Mouse (Mus musculus) CH12.LX (cell line): Measurements from ENCODE around the gene Slc23a2. TPM values are rescaled to one million over a fixed set of nuclear protein-coding genes. Genes with fewer than 3 reads are reported as not detected.

Experiments
- DNase-seq: peaks from one replicate; pipeline ENCODE4 v3.0.0-alpha.2; 2013; ENCODE audit errors: extremely low read depth
- H3K27ac ChIP-seq: 2 replicates; pipeline ENCODE4 v1.5.1; 2012; ENCODE audit warnings: low read depth, mild to moderate bottlenecking, control low read depth, moderate library complexity; ENCODE audit not compliant: insufficient read depth
- H3K27me3 ChIP-seq: replicated peaks from 2 replicates; pipeline ENCODE3; 2012; ENCODE audit warnings: inconsistent platforms
- H3K36me3 ChIP-seq, 2 experiments: replicated peaks in 1 of 2; 2 replicates each; pipeline versions ENCODE3 to v1.6.1; 2012; ENCODE audit warnings: inconsistent platforms in 1 of 2, low read length in 1 of 2, mild to moderate bottlenecking in 1 of 2, mixed read lengths in 1 of 2, moderate library complexity in 1 of 2; ENCODE audit not compliant: control insufficient read depth in 1 of 2, insufficient read depth in 1 of 2
- H3K4me1 ChIP-seq, 2 experiments: 2 replicates each; pipeline ENCODE4 v1.6.1; 2012; ENCODE audit warnings: inconsistent platforms in 1 of 2, moderate library complexity in 1 of 2; ENCODE audit not compliant: insufficient read depth in 2 of 2, control insufficient read depth in 1 of 2
- H3K4me2 ChIP-seq: 2 replicates; pipeline ENCODE4 v1.6.1; 2012; ENCODE audit warnings: low read depth, mild to moderate bottlenecking, control low read depth; ENCODE audit not compliant: poor library complexity, insufficient read depth, severe bottlenecking
- H3K4me3 ChIP-seq, 3 experiments: fragments of 150-350 bp in 1 of 3; sonication (generic) in 1 of 3; replicated peaks in 1 of 3; 2 replicates each; pipeline versions ENCODE3 to v1.5.1; 2011 to 2012; ENCODE audit warnings: low read depth in 2 of 3, low read length in 2 of 3, mild to moderate bottlenecking in 2 of 3, moderate library complexity in 2 of 3, control low read depth in 1 of 3, improper control_type of control experiment in 1 of 3, inconsistent platforms in 1 of 3, mixed read lengths in 1 of 3; ENCODE audit not compliant: poor library complexity in 1 of 3
- H3K79me2 ChIP-seq: replicated peaks from 2 replicates; pipeline ENCODE4 v1.6.1; 2012; ENCODE audit warnings: mild to moderate bottlenecking, moderate library complexity; ENCODE audit not compliant: control insufficient read depth, poor library complexity, insufficient read depth, severe bottlenecking; ENCODE audit errors: extremely low read depth
- H3K9ac ChIP-seq: 2 replicates; pipeline ENCODE4 v1.6.1; 2012; ENCODE audit warnings: low read depth, mild to moderate bottlenecking, control low read depth, moderate library complexity; ENCODE audit not compliant: insufficient read depth
- H3K9me3 ChIP-seq: replicated peaks from 2 replicates; pipeline ENCODE3; 2012; ENCODE audit warnings: low read length, inconsistent platforms, mixed read lengths
- CHD2 ChIP-seq: IDR thresholded peaks from 2 replicates; pipeline ENCODE4 v1.6.1; 2011; ENCODE audit warnings: low read length, improper control_type of control experiment
- CTCF ChIP-seq, 2 experiments: IDR thresholded peaks in 1 of 2; conservative IDR thresholded peaks in 1 of 2; 2 replicates each; pipeline ENCODE4 v1.5.1; 2011 to 2012; ENCODE audit warnings: low read depth in 2 of 2, low read length in 2 of 2, improper control_type of control experiment in 1 of 2, inconsistent platforms in 1 of 2, mild to moderate bottlenecking in 1 of 2, moderate library complexity in 1 of 2
- ELF1 ChIP-seq: IDR thresholded peaks from 2 replicates; pipeline ENCODE4 v1.6.1; 2014; ENCODE audit warnings: low read depth, mild to moderate bottlenecking, inconsistent platforms, low read length, improper control_type of control experiment
- EP300 ChIP-seq: IDR thresholded peaks from 2 replicates; pipeline ENCODE4 v1.6.1; 2011; ENCODE audit warnings: low read length, improper control_type of control experiment
- IRF4 ChIP-seq: IDR thresholded peaks from 2 replicates; pipeline ENCODE4 v1.6.1; 2014; ENCODE audit warnings: low read depth, mild to moderate bottlenecking, inconsistent platforms, low read length, improper control_type of control experiment
- KAT2A ChIP-seq: IDR thresholded peaks from 2 replicates; pipeline ENCODE4 v1.6.1; 2012; ENCODE audit warnings: low read length, improper control_type of control experiment, inconsistent platforms; ENCODE audit not compliant: insufficient replicate concordance
- MAFK ChIP-seq: IDR thresholded peaks from 2 replicates; pipeline ENCODE4 v1.6.1; 2011; ENCODE audit warnings: low read length, improper control_type of control experiment; ENCODE audit not compliant: insufficient replicate concordance
- MAX ChIP-seq: IDR thresholded peaks from 2 replicates; pipeline ENCODE4 v1.6.1; 2011; ENCODE audit warnings: low read length, improper control_type of control experiment
- MAZ ChIP-seq: IDR thresholded peaks from 2 replicates; pipeline ENCODE4 v1.6.1; 2012; ENCODE audit warnings: low read depth, mild to moderate bottlenecking, inconsistent platforms, low read length, improper control_type of control experiment, moderate library complexity
- MYC ChIP-seq: IDR thresholded peaks from 2 replicates; pipeline ENCODE4 v1.6.1; 2011; ENCODE audit warnings: low read depth, mild to moderate bottlenecking, improper control_type of control experiment, low read length
- NRF1 ChIP-seq: IDR thresholded peaks from 2 replicates; pipeline ENCODE4 v1.6.1; 2014; ENCODE audit warnings: low read depth, mild to moderate bottlenecking, inconsistent platforms, low read length, improper control_type of control experiment, moderate library complexity
- PAX5 ChIP-seq: IDR thresholded peaks from 2 replicates; pipeline ENCODE4 v1.6.1; 2012; ENCODE audit warnings: low read length, inconsistent platforms, mixed read lengths
- POLR2A ChIP-seq: IDR thresholded peaks from 2 replicates; pipeline ENCODE4 v1.6.1; 2011; ENCODE audit warnings: low read depth, mild to moderate bottlenecking, improper control_type of control experiment, low read length
- RAD21 ChIP-seq: IDR thresholded peaks from 2 replicates; pipeline ENCODE4 v1.6.1; 2011; ENCODE audit warnings: low read depth, mild to moderate bottlenecking, low read length, improper control_type of control experiment, moderate library complexity
- RCOR1 ChIP-seq: conservative IDR thresholded peaks from 2 replicates; pipeline ENCODE4 v1.6.1; 2012; ENCODE audit warnings: low read depth, mild to moderate bottlenecking, inconsistent platforms, low read length, improper control_type of control experiment
- SIN3A ChIP-seq: IDR thresholded peaks from 2 replicates; pipeline ENCODE4 v1.6.1; 2012; ENCODE audit warnings: low read length, improper control_type of control experiment, inconsistent platforms
- SMC3 ChIP-seq: IDR thresholded peaks from 2 replicates; pipeline ENCODE4 v1.6.1; 2011; ENCODE audit warnings: low read depth, low read length, improper control_type of control experiment
- TBP ChIP-seq: conservative IDR thresholded peaks from 2 replicates; pipeline ENCODE4 v1.6.1; 2011; ENCODE audit warnings: low read depth, low read length, improper control_type of control experiment
- USF2 ChIP-seq: conservative IDR thresholded peaks from 2 replicates; pipeline ENCODE4 v1.6.1; 2011; ENCODE audit warnings: low read depth, low read length, improper control_type of control experiment
- ZC3H11A ChIP-seq: IDR thresholded peaks from 2 replicates; pipeline ENCODE4 v1.6.1; 2012; ENCODE audit warnings: low read depth, mild to moderate bottlenecking, inconsistent platforms, low read length, improper control_type of control experiment
- dilution Hi-C: fragments of 300-500 bp; cut with MboI; formaldehyde crosslinking; loops from 2 replicates; pipeline ENCODE4 v1.14.3; 2020; ENCODE audit warnings: low sequenced_read_pairs; ENCODE audit not compliant: extremely low pct_unique_long_range_greater_than_20kb, extremely low pct_ligation_motif_present
- in situ Hi-C: fragments of 300-500 bp; cut with MboI; formaldehyde crosslinking; loops from 3 replicates; pipeline ENCODE4 v1.14.3; 2019; ENCODE audit warnings: low sequenced_read_pairs, low pct_ligation_motif_present, low pct_unique_long_range_greater_than_20kb, mixed read lengths
- polyA plus RNA-seq: library from polyadenylated mRNA; unstranded; fragments of >175 nt; gene quantifications from 2 replicates; pipeline ENCODE4 v1.2.1, GENCODE M21; 2012; ENCODE audit warnings: low read depth; ENCODE audit not compliant: insufficient read length
- total RNA-seq, 2 experiments: library from RNA; depleted of rRNA; stranded (reverse); fragments of 300-350 nt in 1 of 2; fragments of >200 nt in 1 of 2; gene quantifications; 2 replicates each; pipeline ENCODE4 v1.2.3; 2012 to 2014

The Slc23a2 gene
- total and polyA plus RNA-seq, 3 experiments, result 10.6 to 21.7 (median 13.4) TPM

- H3K4me1 ChIP-seq, result peaks cover 3 to 10% of the 10 kb centered on the region in 2 experiments; a peak in 3 of 4 replicates
- TF ChIP-seq IRF4 (no peak), RAD21 (no peak), ZC3H11A (no peak), RCOR1 (no peak), PAX5 (no peak), KAT2A (no peak), MYC (no peak), MAX (no peak), MAFK (no peak), EP300 (no peak)
- TF ChIP-seq, all 38 proteins: peak for 0
- H3K27me3 ChIP-seq, result no peaks in the 10 kb centered on the region
- no peak overlapping the region for H3K4me2 ChIP-seq
- DNase-seq, result no peak
- in situ Hi-C loops, result no loop called here
- H3K9me3 ChIP-seq, result no peaks in the 10 kb centered on the region
- no peaks in the 10 kb centered on the region for H3K79me2 ChIP-seq
- peaks cover 32 to 98% of the 10 kb centered on the region in 2 experiments for H3K36me3 ChIP-seq
- H3K9ac ChIP-seq, result no peak overlapping the region
- dilution Hi-C loops, result no loop called here
- H3K27ac ChIP-seq, result no peak overlapping the region
- no peak overlapping the region for H3K4me3 ChIP-seq
Observed at GRCm38 (mm10) chr2:132084396-132084795, 60.5 kb downstream of the Slc23a2 start.

- DNase-seq, result no peak
- no peaks in the 10 kb centered on the region for H3K9me3 ChIP-seq
- TF ChIP-seq MYC (no peak), ELF1 (no peak), POLR2A (no peak), NRF1 (no peak), TBP (no peak), CTCF (conservative IDR thresholded peaks at IDR 0.05 in 1 of 2, IDR thresholded peaks at IDR 0.05 in 1 of 2; ENCODE audit: low read depth in 2 of 2, low read length in 2 of 2) (no peak), MAZ (no peak), SMC3 (no peak), SIN3A (no peak), MAX (no peak), USF2 (no peak), CHD2 (no peak)
- H3K4me2 ChIP-seq, result no peak overlapping the region
- dilution Hi-C loops (no loop called here), in situ Hi-C loops (no loop called here)
- H3K27me3 ChIP-seq, result no peaks in the 10 kb centered on the region
- H3K79me2 ChIP-seq, result no peaks in the 10 kb centered on the region
- no peak overlapping the region for H3K9ac ChIP-seq
- H3K36me3 ChIP-seq, result peaks cover 36 to 90% of the 10 kb centered on the region in 2 experiments
- no peak overlapping the region for H3K4me3 ChIP-seq
- no peak overlapping the region for H3K27ac ChIP-seq
- H3K4me1 ChIP-seq, result peaks cover 0 to 6% of the 10 kb centered on the region in 2 experiments; a peak in 1 of 4 replicates
Observed at GRCm38 (mm10) chr2:132079139-132079538, 65.8 kb downstream of the Slc23a2 start.
